9 mouse cellular contexts compared by ENCODE assay signal in genomic region chr9:95558726-95559058, GRCm38 (mm10). TPM values are rescaled to one million over a fixed set of nuclear protein-coding genes. Genes with fewer than 3 reads are reported as not detected.
DNase-seq lines count a peak whose midpoint lies in the region; ATAC-seq and TF ChIP-seq lines count a peak whose summit lies in the region.
"Had no signal": no experiment of that assay in that cellular context is flagged by ENCODE, and none has a peak within 500 bp of the region (broad histone marks: within the 10 kb centered on the region; RNA-seq: fewer than 3 reads in every experiment).

No protein-coding gene starts in this region.

- no peak overlapping the region for H3K27ac ChIP-seq in heart, embryonic 12.5 days (ENCODE audit: poor library complexity, severe bottlenecking)
- no peak overlapping the region for H3K27ac ChIP-seq in ES-Bruce4 (ENCODE audit: insufficient read depth, low read length)
- no peak overlapping the region for H3K27ac ChIP-seq in forebrain, embryonic 15.5 days (replicated peaks)
- H3K27ac ChIP-seq in liver, embryonic 14.5 days: no peak overlapping the region; the same call in 1 of the 2 replicates

- H3K9me3 ChIP-seq in heart, embryonic 12.5 days (replicated peaks): no peaks in the 10 kb centered on the region
- no peaks in the 10 kb centered on the region; the same call in 1 of the 2 replicates for H3K9me3 ChIP-seq in ES-Bruce4 (replicated peaks; ENCODE audit: control insufficient read depth, insufficient read depth, low read length, poor library complexity, severe bottlenecking)
- no peaks in the 10 kb centered on the region for H3K9me3 ChIP-seq in forebrain, embryonic 15.5 days
- no peaks in the 10 kb centered on the region for H3K9me3 ChIP-seq in liver, embryonic 14.5 days (ENCODE audit: control insufficient read depth, low read length)

- TF ChIP-seq POLR2A in ES-Bruce4 (IDR thresholded peaks at IDR 0.05; ENCODE audit: insufficient read depth, low read length): no peak

- ATAC-seq in heart, embryonic 12.5 days (ENCODE audit: insufficient number of reproducible peaks, low FRiP score): no peak
- ATAC-seq in forebrain, embryonic 15.5 days (replicated peaks): no peak
- no peak for ATAC-seq in liver, embryonic 14.5 days (ENCODE audit: insufficient read depth)

- no peak for TF ChIP-seq CTCF in ES-Bruce4 (IDR thresholded peaks at IDR 0.05; ENCODE audit: low read depth, low read length)
- no peak for TF ChIP-seq CTCF in liver, embryonic 14.5 days (IDR thresholded peaks at IDR 0.05; ENCODE audit: low read depth)

- TF ChIP-seq EP300 in ES-Bruce4 (IDR thresholded peaks at IDR 0.05; ENCODE audit: insufficient read depth, low read depth, low read length): no peak
- TF ChIP-seq EP300 in liver, embryonic 14.5 days (IDR thresholded peaks at IDR 0.05; ENCODE audit: low read depth): no peak

- H3K36me3 ChIP-seq in heart, embryonic 12.5 days: no peaks in the 10 kb centered on the region
- H3K36me3 ChIP-seq in ES-Bruce4 (ENCODE audit: control insufficient read depth, insufficient read depth, low read length, poor library complexity, severe bottlenecking): no peaks in the 10 kb centered on the region
- no peaks in the 10 kb centered on the region for H3K36me3 ChIP-seq in forebrain, embryonic 15.5 days
- H3K36me3 ChIP-seq in liver, embryonic 14.5 days (replicated peaks; ENCODE audit: control insufficient read depth, insufficient read depth, low read depth): no peaks in the 10 kb centered on the region

- peaks cover 64% of the 10 kb centered on the region for H3K27me3 ChIP-seq in heart, embryonic 12.5 days (replicated peaks)
- peaks cover 21% of the 10 kb centered on the region for H3K27me3 ChIP-seq in ES-Bruce4 (ENCODE audit: control insufficient read depth, insufficient read depth, low read length, poor library complexity, severe bottlenecking)
- H3K27me3 ChIP-seq in forebrain, embryonic 15.5 days: peaks cover 27% of the 10 kb centered on the region
- peaks cover 47% of the 10 kb centered on the region for H3K27me3 ChIP-seq in liver, embryonic 14.5 days (ENCODE audit: control insufficient read depth, insufficient read depth, low read length)

- WGBS in heart, embryonic 12.5 days: 12% methylated on average over 11 of the region's 11 CpGs
- whole genome bisulfite sequencing in forebrain, embryonic 15.5 days: 13% methylated on average over 11 of the region's 11 CpGs
- 15% methylated on average over 11 of the region's 11 CpGs for WGBS in liver, embryonic 14.5 days (ENCODE audit: insufficient replicate concordance)

- peak overlapping the region; percentile 96 for H3K4me2 ChIP-seq in heart, embryonic 12.5 days
- peak overlapping the region; percentile 97 for H3K4me2 ChIP-seq in forebrain, embryonic 15.5 days (replicated peaks)
- H3K4me2 ChIP-seq in liver, embryonic 14.5 days (ENCODE audit: low read depth): peak overlapping the region; percentile 87

- H3K4me1 ChIP-seq in heart, embryonic 12.5 days (replicated peaks): peaks cover 12% of the 10 kb centered on the region
- H3K4me1 ChIP-seq in ES-Bruce4 (ENCODE audit: control insufficient read depth, insufficient read depth, low read length): no peaks in the 10 kb centered on the region
- H3K4me1 ChIP-seq in forebrain, embryonic 15.5 days: peaks cover 23% of the 10 kb centered on the region
- peaks cover 39 to 42% of the 10 kb centered on the region in 2 experiments for H3K4me1 ChIP-seq in liver, embryonic 14.5 days (replicated peaks; ENCODE audit: control insufficient read depth in 2 of 2, insufficient read depth in 2 of 2, low read length in 1 of 2)

- DNase-seq in heart, adult 18-20 months: no peak
- no peak for DNase-seq in liver, embryonic 14.5 days (ENCODE audit: low read depth in 3 of 3, low spot score in 3 of 3)
- no peak for DNase-seq in right cerebral cortex, postnatal 4 days
- no peak for DNase-seq in thymus, postnatal 4 days
- no peak for DNase-seq in adrenal gland, postnatal 36 days
- DNase-seq: lung, postnatal 36 days had no signal

- H3K9ac ChIP-seq in heart, embryonic 12.5 days: no peak overlapping the region
- H3K9ac ChIP-seq in ES-Bruce4 (ENCODE audit: low read depth, poor library complexity, severe bottlenecking): no peak overlapping the region
- H3K9ac ChIP-seq in forebrain, embryonic 15.5 days (replicated peaks): peak overlapping the region; percentile 67; the same call in 1 of the 2 replicates
- H3K9ac ChIP-seq in liver, embryonic 14.5 days (replicated peaks): peak overlapping the region; percentile 68

- peak overlapping the region; percentile 72 for H3K4me3 ChIP-seq in heart, embryonic 12.5 days
- H3K4me3 ChIP-seq in ES-Bruce4 (ENCODE audit: low read depth, low read length): peak overlapping the region; percentile 26
- H3K4me3 ChIP-seq in forebrain, embryonic 15.5 days: peak overlapping the region; percentile 74
- H3K4me3 ChIP-seq in liver, embryonic 14.5 days (ENCODE audit: insufficient read depth in 1 of 2, low read depth in 2 of 2, low read length in 2 of 2): peak overlapping the region; percentile 58 to 60

RNA-seq across cellular contexts. Expression of gene Paqr9, which starts 0.8 kb away (rescaled TPM):
- polyA plus RNA-seq in heart, embryonic 12.5 days (2016; fragmentation: Nextera tagmentation; extraction: Ambion mirVana): 0.85 and 0.89 TPM in 2 replicates
- total RNA-seq in heart, adult 18-20 months (2021): 10 to 100 TPM; 38.1 to 40.5 TPM
- polyA plus RNA-seq in ES-Bruce4 (2011; ENCODE audit: insufficient read depth, insufficient read length, low read depth, missing spikeins): 0.15 and 0.30 TPM in 2 replicates
- 2.9 and 3.2 TPM in 2 replicates for polyA plus RNA-seq in forebrain, embryonic 15.5 days (2015; fragmentation: Nextera tagmentation; extraction: Ambion mirVana)
- polyA plus RNA-seq in liver, embryonic 14.5 days (2012; rRNA removed): 11.9 and 12.2 TPM in 2 replicates
- polyA plus RNA-seq in liver, embryonic 14.5 days (2014; fragmentation: Nextera tagmentation; extraction: Ambion mirVana): 7.5 and 10.7 TPM in 2 replicates
- total RNA-seq in adrenal gland, postnatal 36 days (2021): 1 to 10 TPM; 6.1 to 6.9 TPM

RNA-seq across cellular contexts. Expression of gene U2surp, which starts 46.9 kb away (rescaled TPM):
- polyA plus RNA-seq in heart, embryonic 12.5 days (2016; fragmentation: Nextera tagmentation; extraction: Ambion mirVana): 99.9 and 101 TPM in 2 replicates
- total RNA-seq in heart, adult 18-20 months (2021): 10 to 100 TPM; 27.3 to 34.6 TPM
- 173 and 190 TPM in 2 replicates for polyA plus RNA-seq in ES-Bruce4 (2011; ENCODE audit: insufficient read depth, insufficient read length, low read depth, missing spikeins)
- polyA plus RNA-seq in forebrain, embryonic 15.5 days (2015; fragmentation: Nextera tagmentation; extraction: Ambion mirVana): 154 and 162 TPM in 2 replicates
- polyA plus RNA-seq in liver, embryonic 14.5 days (2012; rRNA removed): 5.5 and 12.4 TPM in 2 replicates
- 57.4 and 67.2 TPM in 2 replicates for polyA plus RNA-seq in liver, embryonic 14.5 days (2014; fragmentation: Nextera tagmentation; extraction: Ambion mirVana)
- 10 to 100 TPM; 54.8 to 57.3 TPM for total RNA-seq in adrenal gland, postnatal 36 days (2021)

Comparison
In these comparisons a context has a peak if more than half of its experiments do, and no peak if none do; other contexts are left out.
1. H3K9ac ChIP-seq: peak in forebrain, embryonic 15.5 days (single experiment) and liver, embryonic 14.5 days (single experiment); none in heart, embryonic 12.5 days (single experiment) and ES-Bruce4 (single experiment).
2. Peak in every context shown above with its lines, with median percentiles within 50 percentile points of each other: H3K4me2 ChIP-seq and H3K4me3 ChIP-seq.